Comparison of ENCODE assay signal across 27 mouse cellular contexts in the genomic region with DNA sequence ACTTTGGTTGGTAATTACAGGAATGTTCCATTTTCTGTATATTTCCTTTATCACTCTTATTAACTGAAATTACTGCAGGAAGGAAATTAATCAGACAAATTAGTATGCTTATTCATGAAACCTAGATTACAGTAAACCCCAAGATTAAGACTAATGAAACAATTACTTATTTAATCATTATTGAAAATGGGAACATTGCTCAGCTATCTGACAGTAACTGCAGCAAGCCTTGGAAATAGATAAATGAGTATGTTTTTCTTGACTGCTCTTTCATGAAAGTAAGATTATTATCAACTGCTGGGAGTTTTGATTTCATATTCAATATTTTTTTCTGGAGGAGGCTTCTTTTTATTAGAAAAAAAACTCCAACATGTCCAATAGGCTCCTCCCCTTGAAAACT.
"Had no signal": no experiment of that assay in that cellular context is flagged by ENCODE, and none has a peak within 500 bp of the region (broad histone marks: within the 10 kb centered on the region; RNA-seq: fewer than 3 reads in every experiment).

No protein-coding gene starts in this region.

- H3K27me3 ChIP-seq: limb, embryonic 12.5 days; limb, embryonic 13.5 days; limb, embryonic 15.5 days; liver, embryonic 12.5 days; liver, embryonic 13.5 days; liver, embryonic 15.5 days; lung, embryonic 15.5 days; megakaryocyte, embryonic 14.5 days; midbrain, embryonic 12.5 days; midbrain, embryonic 13.5 days; midbrain, embryonic 15.5 days had no signal

- H3K9me3 ChIP-seq: limb, embryonic 10.5 days; limb, embryonic 12.5 days; limb, embryonic 13.5 days; limb, embryonic 15.5 days; liver, embryonic 12.5 days; liver, embryonic 13.5 days; liver, embryonic 15.5 days; lung, embryonic 15.5 days; midbrain, embryonic 10.5 days; midbrain, embryonic 12.5 days; midbrain, embryonic 13.5 days; midbrain, embryonic 15.5 days had no signal

- H3K4me1 ChIP-seq: limb, embryonic 10.5 days; limb, embryonic 12.5 days; limb, embryonic 13.5 days; limb, embryonic 15.5 days; liver, embryonic 12.5 days; liver, embryonic 13.5 days; liver, embryonic 15.5 days; lung, embryonic 15.5 days; megakaryocyte, embryonic 14.5 days; midbrain, embryonic 10.5 days; midbrain, embryonic 12.5 days; midbrain, embryonic 13.5 days; midbrain, embryonic 15.5 days had no signal

- H3K9ac ChIP-seq: limb, embryonic 12.5 days; limb, embryonic 13.5 days; limb, embryonic 15.5 days; liver, embryonic 12.5 days; liver, embryonic 13.5 days; liver, embryonic 14.5 days; liver, embryonic 15.5 days; liver, postnatal 0 days; lung, embryonic 14.5 days; lung, embryonic 15.5 days; midbrain, embryonic 12.5 days; midbrain, embryonic 13.5 days; midbrain, embryonic 15.5 days had no signal

- H3K4me3 ChIP-seq: limb, embryonic 10.5 days; limb, embryonic 12.5 days; limb, embryonic 13.5 days; limb, embryonic 15.5 days; liver, embryonic 12.5 days; liver, embryonic 13.5 days; liver, embryonic 15.5 days; lung, embryonic 15.5 days; megakaryocyte, embryonic 14.5 days; midbrain, embryonic 10.5 days; midbrain, embryonic 12.5 days; midbrain, embryonic 13.5 days; midbrain, embryonic 15.5 days; myocyte had no signal

- H3K36me3 ChIP-seq: limb, embryonic 10.5 days; limb, embryonic 12.5 days; limb, embryonic 13.5 days; limb, embryonic 15.5 days; liver, embryonic 12.5 days; liver, embryonic 13.5 days; liver, embryonic 15.5 days; lung, embryonic 15.5 days; midbrain, embryonic 10.5 days; midbrain, embryonic 12.5 days; midbrain, embryonic 13.5 days; midbrain, embryonic 15.5 days had no signal

- H3K27ac ChIP-seq: limb, embryonic 10.5 days; limb, embryonic 12.5 days; limb, embryonic 13.5 days; limb, embryonic 15.5 days; liver, embryonic 12.5 days; liver, embryonic 13.5 days; liver, embryonic 14.5 days; liver, embryonic 15.5 days; lung, embryonic 15.5 days; macrophage; midbrain, embryonic 10.5 days; midbrain, embryonic 12.5 days; midbrain, embryonic 13.5 days; midbrain, embryonic 15.5 days had no signal

- DNase-seq: left cerebral cortex, postnatal 4 days; liver; liver, embryonic 13.5 days; liver, postnatal 0 days; lung, adult 18-20 months; lung, adult 2 months; lung, embryonic 14.5 days; lung, postnatal 10 days; lung, postnatal 14 days; lung, postnatal 36 days; lung, postnatal 4 days; midbrain, embryonic 14.5 days had no signal
